Mouse (Mus musculus) cerebellum, adult 2 months (tissue): Measurements from ENCODE around the gene Cox4i2. TPM values are rescaled to one million over a fixed set of nuclear protein-coding genes. Genes with fewer than 3 reads are reported as not detected.

ENCODE experiments used
- DNase-seq, 2 experiments: peaks; one replicate each; pipeline ENCODE4 v3.0.0; 2021
- H3K27ac ChIP-seq: fragments of 200-500 bp; 2 replicates; pipeline ENCODE4 v1.5.1; 2012; ENCODE audit warnings: low read length, control low read depth, inconsistent platforms; ENCODE audit not compliant: insufficient read depth
- H3K27me3 ChIP-seq: fragments of 200-500 bp; 2 replicates; pipeline ENCODE4 v1.6.1; 2012; ENCODE audit warnings: inconsistent platforms, mild to moderate bottlenecking, low read length, moderate library complexity; ENCODE audit not compliant: control insufficient read depth, insufficient read depth
- H3K4me1 ChIP-seq: fragments of 200-500 bp; 2 replicates; pipeline ENCODE4 v1.6.1; 2011; ENCODE audit warnings: low read length; ENCODE audit not compliant: control insufficient read depth, insufficient read depth
- H3K4me3 ChIP-seq: fragments of 200-500 bp; replicated peaks from 2 replicates; pipeline ENCODE3; 2011; ENCODE audit warnings: mild to moderate bottlenecking, low read depth, low read length, control low read depth; ENCODE audit not compliant: insufficient read depth
- CTCF ChIP-seq: fragments of 200-500 bp; IDR thresholded peaks from 2 replicates; pipeline ENCODE4 v1.5.1; 2011; ENCODE audit warnings: low read depth, mild to moderate bottlenecking, control low read depth, low read length, moderate library complexity, borderline replicate concordance; ENCODE audit not compliant: insufficient read depth
- POLR2A ChIP-seq: fragments of 200-500 bp; IDR thresholded peaks from 2 replicates; pipeline ENCODE4 v1.6.1; 2011; ENCODE audit warnings: low read length, control low read depth, borderline replicate concordance; ENCODE audit not compliant: insufficient read depth
- WGBS: fragments of 180-500 bp; shearing (Covaris S2); methylation state at CpG from one replicate; pipeline ENCODE4 v1.1.7; 2018; 5-methylcytosine and 5-hydroxymethylcytosine counted together
- polyA plus RNA-seq: library from polyadenylated mRNA; depleted of rRNA; stranded (reverse); fragments of >200 nt; gene quantifications from 2 replicates; pipeline ENCODE4 v1.2.3, GENCODE M21; 2012

Cox4i2 gene
- polyA plus RNA-seq, 1 experiment = 9.2 TPM

GRCm38 (mm10) chr2:152794281-152794827 is 40.4 kb downstream of the Cox4i2 start:
- TF ChIP-seq CTCF = no peak
- no peak for TF ChIP-seq POLR2A
- Histone ChIP-seq H3K4me1 (peaks cover 55% of the 10 kb centered on the region), H3K27me3 (no peaks in the 10 kb centered on the region), H3K27ac (peak overlapping the region; percentile 80), H3K4me3 (no peak overlapping the region)
- no peak for DNase-seq
- 21% methylated on average over 9 of the region's 9 CpGs for WGBS

- DNase-seq = peak in 1 of 2 experiments; percentile 68
- no peaks in the 10 kb centered on the region for H3K27me3 ChIP-seq
- peak overlapping the region; percentile 55 for H3K27ac ChIP-seq
Measured at GRCm38 (mm10) chr2:152797589-152797988, 43.6 kb downstream of the Cox4i2 start.

GRCm38 (mm10) chr2:152799954-152800761 is 46.2 kb downstream of the Cox4i2 start:
- no peaks in the 10 kb centered on the region for H3K27me3 ChIP-seq
- peaks cover 46% of the 10 kb centered on the region for H3K4me1 ChIP-seq
- 30% methylated on average over 7 of the region's 7 CpGs for WGBS
- H3K27ac ChIP-seq = peak overlapping the region; percentile 84
- no peak overlapping the region for H3K4me3 ChIP-seq
- peak in 1 of 2 experiments; percentile 84 for DNase-seq
- TF ChIP-seq POLR2A (no peak), CTCF (no peak)

More at GRCm38 (mm10) chr2:152797589-152797988, 43.6 kb downstream of the Cox4i2 start:
- no peak overlapping the region for H3K4me3 ChIP-seq
- H3K4me1 ChIP-seq = peaks cover 44% of the 10 kb centered on the region
- 15% methylated on average over 1 of the region's 1 CpGs for WGBS
- TF ChIP-seq CTCF (no peak), POLR2A (no peak)

GRCm38 (mm10) chr2:152800762-152801113 is 46.8 kb downstream of the Cox4i2 start:
- TF ChIP-seq CTCF = no peak
- Histone ChIP-seq H3K27me3 (no peaks in the 10 kb centered on the region), H3K4me1 (peaks cover 48% of the 10 kb centered on the region), H3K27ac (no peak overlapping the region; the same call in 1 of the 2 replicates), H3K4me3 (no peak overlapping the region)
- DNase-seq = no peak

- Histone ChIP-seq H3K4me3 (no peak overlapping the region), H3K27ac (peak overlapping the region; percentile 81; the same call in 1 of the 2 replicates), H3K4me1 (peaks cover 56% of the 10 kb centered on the region), H3K27me3 (no peaks in the 10 kb centered on the region)
- TF ChIP-seq CTCF = no peak
- no peak for DNase-seq
- 64% methylated on average over 10 of the region's 10 CpGs for WGBS
Measured at GRCm38 (mm10) chr2:152802303-152802702, 48.3 kb downstream of the Cox4i2 start.

- Histone ChIP-seq H3K27ac (peak overlapping the region; percentile 64), H3K4me1 (peaks cover 51% of the 10 kb centered on the region), H3K27me3 (no peaks in the 10 kb centered on the region), H3K4me3 (no peak overlapping the region)
- TF ChIP-seq POLR2A (no peak), CTCF (no peak)
- 92% methylated on average over 5 of the region's 5 CpGs for WGBS
- no peak for DNase-seq
Measured at GRCm38 (mm10) chr2:152803081-152803480, 49.1 kb downstream of the Cox4i2 start.

- no peak overlapping the region for H3K4me3 ChIP-seq
- peak overlapping the region; percentile 81 for H3K27ac ChIP-seq
- no peaks in the 10 kb centered on the region for H3K27me3 ChIP-seq
- 2% methylated on average over 6 of the region's 6 CpGs for WGBS
- DNase-seq = peak; percentile 93
- TF ChIP-seq CTCF (no peak; the same call in 1 of the 2 replicates), POLR2A (no peak)
- peaks cover 46% of the 10 kb centered on the region for H3K4me1 ChIP-seq
Measured at GRCm38 (mm10) chr2:152804408-152805110, 50.6 kb downstream of the Cox4i2 start.
